Mouse (Mus musculus): Measurements from ENCODE around the gene Ddx39b. TPM values are rescaled to one million over a fixed set of nuclear protein-coding genes. Genes with fewer than 3 reads are reported as not detected.

The Ddx39b gene
- polyA plus RNA-seq, 1 experiment from 2014 or later, result 346 TPM

DNA sequence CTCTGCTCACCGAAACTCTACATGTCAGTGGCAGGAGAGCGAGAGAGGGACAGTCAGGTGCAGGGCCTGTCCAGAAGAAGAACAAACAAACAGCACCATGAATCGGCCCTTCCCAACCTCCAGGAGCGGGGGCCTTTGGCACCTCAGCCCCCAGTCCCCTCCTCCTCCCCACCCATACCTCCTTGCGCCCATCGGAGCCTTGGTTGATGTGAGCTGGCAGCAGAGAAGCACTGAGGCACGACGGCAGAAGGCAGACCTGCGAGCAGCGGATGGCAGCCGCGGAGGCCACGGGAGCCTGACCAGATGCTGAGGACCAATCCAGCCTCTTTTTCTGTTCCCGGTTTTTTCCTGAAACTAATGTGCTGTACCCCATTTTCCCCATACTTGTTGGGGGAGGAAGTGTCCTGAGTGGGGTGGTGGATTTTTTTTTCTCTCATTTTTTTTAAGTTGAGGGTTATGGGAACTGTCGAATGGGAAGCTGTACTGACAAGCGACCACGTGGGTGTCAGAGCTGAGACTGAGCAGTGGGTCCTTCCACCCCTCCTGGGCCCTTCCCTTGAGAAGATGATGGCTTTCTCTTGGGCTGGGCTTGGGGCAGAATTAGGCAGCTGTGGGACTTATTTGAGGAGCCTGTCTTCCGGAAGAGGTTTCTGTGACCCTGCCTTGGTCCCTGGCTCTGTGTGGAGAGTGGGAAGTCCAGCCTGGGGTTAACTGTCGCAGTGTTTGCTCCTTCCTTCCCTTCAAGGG lies 8.1 kb downstream of the Ddx39b start:
- Histone ChIP-seq H3K4me3 (replicated peaks; ENCODE audit: low read length) (no peak overlapping the region), H3K36me3 (replicated peaks; ENCODE audit: control insufficient read depth, insufficient read depth) (peaks cover 98% of the 10 kb centered on the region), H3K9me3 (ENCODE audit: control insufficient read depth, low read length) (no peaks in the 10 kb centered on the region), H3K9ac (no peak overlapping the region), H3K4me1 (replicated peaks; ENCODE audit: control insufficient read depth, insufficient read depth, low read length) (peaks cover 12% of the 10 kb centered on the region; the same call in 1 of the 2 replicates), H3K4me2 (replicated peaks) (no peak overlapping the region), H3K27me3 (ENCODE audit: control insufficient read depth, insufficient read depth, low read length) (no peaks in the 10 kb centered on the region), H3K27ac (no peak overlapping the region)
- 81% methylated on average over 19 of the region's 19 CpGs for WGBS
- no peak for ATAC-seq (ENCODE audit: low FRiP score)
- DNase-seq (ENCODE audit: low spot score), result no peak

GRCm38 (mm10) chr17:35250348-35251120 lies 9.0 kb downstream of the Ddx39b start:
- Histone ChIP-seq H3K9me3 (ENCODE audit: control insufficient read depth, low read length) (no peaks in the 10 kb centered on the region), H3K4me1 (replicated peaks; ENCODE audit: control insufficient read depth, insufficient read depth, low read length) (peaks cover 3% of the 10 kb centered on the region; the same call in 1 of the 2 replicates), H3K27me3 (ENCODE audit: control insufficient read depth, insufficient read depth, low read length) (no peaks in the 10 kb centered on the region), H3K9ac (no peak overlapping the region), H3K4me2 (replicated peaks) (no peak overlapping the region), H3K27ac (no peak overlapping the region), H3K4me3 (replicated peaks; ENCODE audit: low read length) (no peak overlapping the region), H3K36me3 (replicated peaks; ENCODE audit: control insufficient read depth, insufficient read depth) (peaks cover 89% of the 10 kb centered on the region)
- ATAC-seq (ENCODE audit: low FRiP score) (no peak), DNase-seq (ENCODE audit: low spot score) (no peak)
- WGBS, result 93% methylated on average over 3 of the region's 3 CpGs

GRCm38 (mm10) chr17:35251162-35251719 lies 9.7 kb downstream of the Ddx39b start:
- Histone ChIP-seq H3K9ac (no peak overlapping the region), H3K4me3 (replicated peaks; ENCODE audit: low read length) (no peak overlapping the region), H3K4me1 (replicated peaks; ENCODE audit: control insufficient read depth, insufficient read depth, low read length) (no peaks in the 10 kb centered on the region; the same call in 1 of the 2 replicates), H3K4me2 (replicated peaks) (no peak overlapping the region), H3K36me3 (replicated peaks; ENCODE audit: control insufficient read depth, insufficient read depth) (peaks cover 82% of the 10 kb centered on the region), H3K9me3 (ENCODE audit: control insufficient read depth, low read length) (no peaks in the 10 kb centered on the region), H3K27me3 (ENCODE audit: control insufficient read depth, insufficient read depth, low read length) (no peaks in the 10 kb centered on the region), H3K27ac (no peak overlapping the region)
- ATAC-seq (ENCODE audit: low FRiP score) (no peak), DNase-seq (ENCODE audit: low spot score) (no peak)
- 89% methylated on average over 15 of the region's 15 CpGs for WGBS

DNA sequence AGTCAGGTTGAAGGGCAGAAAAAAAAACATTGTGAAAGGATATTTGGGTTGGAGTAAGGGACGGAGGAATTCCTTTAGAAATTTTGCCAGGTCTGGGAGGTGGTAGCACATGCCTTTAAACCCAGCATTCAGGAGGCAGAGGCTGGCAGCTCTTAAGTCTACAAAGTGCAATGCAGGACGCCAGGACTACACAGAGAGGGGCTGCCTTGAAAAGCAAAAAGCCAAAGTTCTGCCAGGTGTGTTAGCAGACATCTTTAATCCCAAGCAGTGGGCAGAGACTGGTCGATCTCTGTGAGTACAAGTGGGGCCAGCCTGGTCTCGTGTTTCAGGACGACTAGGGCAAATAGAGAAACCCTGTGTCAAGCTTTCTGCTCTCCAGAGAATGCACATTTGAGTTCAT lies 10.4 kb downstream of the Ddx39b start:
- Histone ChIP-seq H3K9me3 (ENCODE audit: control insufficient read depth, low read length) (no peaks in the 10 kb centered on the region), H3K36me3 (replicated peaks; ENCODE audit: control insufficient read depth, insufficient read depth) (peaks cover 75% of the 10 kb centered on the region), H3K4me3 (replicated peaks; ENCODE audit: low read length) (no peak overlapping the region), H3K4me1 (replicated peaks; ENCODE audit: control insufficient read depth, insufficient read depth, low read length) (no peaks in the 10 kb centered on the region), H3K9ac (no peak overlapping the region), H3K27me3 (ENCODE audit: control insufficient read depth, insufficient read depth, low read length) (no peaks in the 10 kb centered on the region), H3K27ac (no peak overlapping the region), H3K4me2 (replicated peaks) (no peak overlapping the region)
- no peak for DNase-seq (ENCODE audit: low spot score)
- ATAC-seq (ENCODE audit: low FRiP score), result no peak
- WGBS, result 87% methylated on average over 5 of the region's 5 CpGs

DNA sequence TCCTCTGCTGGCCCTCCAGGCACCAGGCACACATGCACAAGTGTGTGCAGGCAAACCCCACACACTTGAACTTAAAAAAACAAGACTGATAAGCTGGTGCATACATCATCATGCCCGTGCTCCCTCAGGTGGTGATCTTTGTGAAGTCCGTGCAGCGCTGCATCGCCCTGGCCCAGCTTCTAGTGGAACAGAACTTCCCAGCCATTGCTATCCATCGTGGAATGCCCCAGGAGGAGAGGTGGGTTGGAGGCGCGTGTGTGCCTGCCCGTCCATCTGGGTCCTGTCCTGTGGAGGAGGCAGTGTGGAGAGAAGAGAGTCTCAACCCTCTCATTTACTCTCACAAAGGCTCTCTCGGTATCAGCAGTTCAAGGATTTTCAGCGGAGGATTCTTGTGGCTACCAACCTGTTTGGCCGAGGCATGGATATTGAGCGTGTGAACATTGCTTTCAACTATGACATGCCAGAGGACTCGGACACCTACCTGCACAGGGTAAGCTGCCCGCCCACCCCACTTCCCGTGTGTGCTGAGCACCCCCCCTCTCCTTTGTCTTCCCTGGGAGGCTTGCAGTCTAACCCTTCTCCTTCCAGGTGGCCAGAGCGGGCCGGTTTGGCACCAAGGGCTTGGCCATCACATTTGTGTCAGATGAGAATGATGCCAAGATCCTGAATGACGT lies 11.2 kb downstream of the Ddx39b start:
- WGBS, result 80% methylated on average over 18 of the region's 18 CpGs

DNA sequence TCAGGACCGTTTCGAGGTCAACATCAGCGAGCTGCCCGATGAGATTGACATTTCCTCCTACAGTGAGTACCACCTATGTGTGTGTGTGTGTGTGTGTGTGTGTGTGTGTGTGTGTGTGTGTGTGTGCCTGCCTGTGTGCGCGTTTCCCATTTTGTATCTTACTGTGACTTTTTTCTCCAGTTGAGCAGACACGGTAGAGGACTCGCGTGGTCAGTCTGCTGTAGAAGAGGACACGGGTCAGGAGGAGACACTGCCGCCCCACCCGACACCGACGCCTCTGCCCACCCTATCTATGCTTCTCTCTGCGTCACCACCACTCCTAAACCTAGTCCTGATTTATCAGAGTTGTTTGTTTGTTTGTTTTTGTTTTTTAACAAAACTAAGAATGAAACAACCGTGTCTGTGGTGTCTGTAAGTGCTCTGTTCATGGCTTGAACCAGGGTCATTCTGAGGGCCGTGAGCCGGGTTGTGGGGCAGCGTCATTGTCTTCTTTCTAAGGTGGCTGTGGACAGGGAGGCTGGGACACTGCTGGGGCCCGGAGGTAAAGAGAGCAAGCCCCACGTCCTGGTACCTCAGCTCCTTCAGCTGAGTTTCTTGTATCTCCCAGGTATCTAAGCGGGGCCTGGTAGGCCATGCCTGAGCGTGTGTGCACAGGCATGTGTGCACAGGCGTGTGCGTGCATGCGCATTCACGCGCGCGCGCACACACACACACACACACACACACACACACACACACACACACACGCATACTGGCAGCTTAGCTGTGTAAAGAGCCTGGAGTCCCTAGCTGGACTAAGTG lies 11.9 kb downstream of the Ddx39b start:
- Histone ChIP-seq H3K36me3 (replicated peaks; ENCODE audit: control insufficient read depth, insufficient read depth) (peaks cover 60% of the 10 kb centered on the region), H3K27me3 (ENCODE audit: control insufficient read depth, insufficient read depth, low read length) (no peaks in the 10 kb centered on the region), H3K9ac (no peak overlapping the region), H3K4me1 (replicated peaks; ENCODE audit: control insufficient read depth, insufficient read depth, low read length) (no peaks in the 10 kb centered on the region), H3K27ac (no peak overlapping the region), H3K4me2 (replicated peaks) (no peak overlapping the region), H3K4me3 (replicated peaks; ENCODE audit: low read length) (no peak overlapping the region), H3K9me3 (ENCODE audit: control insufficient read depth, low read length) (no peaks in the 10 kb centered on the region)
- 88% methylated on average over 32 of the region's 32 CpGs for WGBS
- DNase-seq (ENCODE audit: low spot score), result no peak
- no peak for ATAC-seq (ENCODE audit: low FRiP score)

More for the DNA sequence above, 11.2 kb downstream of the Ddx39b start:
- no peak for DNase-seq (ENCODE audit: low spot score)
- no peaks in the 10 kb centered on the region for H3K4me1 ChIP-seq (replicated peaks; ENCODE audit: control insufficient read depth, insufficient read depth, low read length)
- no peaks in the 10 kb centered on the region for H3K27me3 ChIP-seq (ENCODE audit: control insufficient read depth, insufficient read depth, low read length)
- H3K27ac ChIP-seq, result no peak overlapping the region
- peaks cover 67% of the 10 kb centered on the region for H3K36me3 ChIP-seq (replicated peaks; ENCODE audit: control insufficient read depth, insufficient read depth)
- H3K9ac ChIP-seq, result no peak overlapping the region
- H3K9me3 ChIP-seq (ENCODE audit: control insufficient read depth, low read length), result no peaks in the 10 kb centered on the region
- H3K4me3 ChIP-seq (replicated peaks; ENCODE audit: low read length), result no peak overlapping the region
- no peak for ATAC-seq (ENCODE audit: low FRiP score)
- no peak overlapping the region for H3K4me2 ChIP-seq (replicated peaks)

DNA sequence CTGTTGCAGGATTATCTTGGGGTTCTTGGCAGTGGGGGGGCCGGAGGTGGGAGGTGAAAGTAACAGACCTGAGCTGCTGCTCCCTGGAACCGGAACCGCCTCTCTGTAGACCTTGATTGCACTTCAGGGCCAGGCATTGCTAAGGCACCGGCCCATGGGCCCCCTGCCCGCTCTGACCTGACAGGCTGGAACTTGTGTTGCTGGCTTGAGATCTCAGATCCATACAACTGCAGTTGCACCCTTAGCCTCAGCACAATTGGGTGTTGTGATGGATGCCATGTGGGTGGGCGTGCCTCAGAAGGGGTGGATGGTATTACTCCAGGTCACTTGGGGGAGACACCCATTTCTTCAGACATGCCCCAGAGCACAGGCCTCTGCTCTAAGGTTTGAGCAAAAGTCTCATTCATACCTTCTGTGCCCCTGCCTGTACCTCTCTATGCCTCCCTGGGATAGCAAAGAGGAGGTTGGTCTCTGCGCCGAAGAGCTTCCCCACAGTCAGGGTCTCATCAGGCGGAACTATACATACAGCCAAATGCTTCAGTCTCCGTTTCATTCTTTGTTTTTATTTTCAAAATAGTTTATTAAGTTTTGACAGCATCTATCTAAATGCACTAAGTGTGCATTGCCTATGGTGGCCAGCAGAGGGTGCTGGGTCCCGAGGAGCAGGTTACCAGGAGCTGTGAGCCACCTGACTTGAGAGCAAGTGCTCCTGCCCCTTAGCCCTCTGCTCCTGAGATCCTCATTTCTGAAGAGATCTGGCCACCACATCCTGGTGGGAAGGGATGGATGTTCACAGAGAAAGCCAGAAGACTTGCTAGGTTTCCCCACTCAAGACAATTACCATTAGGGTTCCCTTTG lies 12.9 kb downstream of the Ddx39b start:
- H3K27ac ChIP-seq, result no peak overlapping the region
- no peaks in the 10 kb centered on the region for H3K4me1 ChIP-seq (replicated peaks; ENCODE audit: control insufficient read depth, insufficient read depth, low read length)
- 58% methylated on average over 11 of the region's 11 CpGs for WGBS
- no peaks in the 10 kb centered on the region for H3K27me3 ChIP-seq (ENCODE audit: control insufficient read depth, insufficient read depth, low read length)
- H3K9me3 ChIP-seq (ENCODE audit: control insufficient read depth, low read length), result no peaks in the 10 kb centered on the region
- peak; percentile 49 for DNase-seq (ENCODE audit: low spot score)
- H3K4me3 ChIP-seq (replicated peaks; ENCODE audit: low read length), result no peak overlapping the region
- H3K4me2 ChIP-seq (replicated peaks), result no peak overlapping the region
- H3K36me3 ChIP-seq (replicated peaks; ENCODE audit: control insufficient read depth, insufficient read depth), result peaks cover 50% of the 10 kb centered on the region
- ATAC-seq (ENCODE audit: low FRiP score), result peak; percentile 21; the same call in 1 of the 2 replicates
- H3K9ac ChIP-seq, result no peak overlapping the region

GRCm38 (mm10) chr17:35255301-35255700 lies 13.8 kb downstream of the Ddx39b start:
- H3K9me3 ChIP-seq (ENCODE audit: control insufficient read depth, low read length), result no peaks in the 10 kb centered on the region
- no peak overlapping the region for H3K4me3 ChIP-seq (replicated peaks; ENCODE audit: low read length)
- DNase-seq (ENCODE audit: low spot score) (no peak), ATAC-seq (ENCODE audit: low FRiP score) (no peak)
- WGBS, result 88% methylated on average over 3 of the region's 3 CpGs
- H3K36me3 ChIP-seq (replicated peaks; ENCODE audit: control insufficient read depth, insufficient read depth), result peaks cover 42% of the 10 kb centered on the region
- no peak overlapping the region for H3K27ac ChIP-seq
- no peak overlapping the region for H3K4me2 ChIP-seq (replicated peaks)
- no peak overlapping the region for H3K9ac ChIP-seq
- no peaks in the 10 kb centered on the region for H3K27me3 ChIP-seq (ENCODE audit: control insufficient read depth, insufficient read depth, low read length)
- no peaks in the 10 kb centered on the region for H3K4me1 ChIP-seq (replicated peaks; ENCODE audit: control insufficient read depth, insufficient read depth, low read length)
